Mouse (Mus musculus) gastrocnemius, adult 18-20 months (tissue): Measurements from ENCODE around the gene Pxdn. TPM values are rescaled to one million over a fixed set of nuclear protein-coding genes. Genes with fewer than 3 reads are reported as not detected.

Experiments
- DNase-seq: peaks from one replicate; pipeline ENCODE4 v3.0.0; 2021; ENCODE audit warnings: low spot score
- total RNA-seq, 2 experiments: library from RNA; stranded (reverse); gene quantifications; 2 replicates each; pipeline ENCODE4 v1.2.3; 2021

Pxdn gene
- total RNA-seq, 2 experiments from 2014 or later: 5.9 to 6.4 TPM

GRCm38 (mm10) chr12:30023491-30023890, 86.1 kb downstream of the Pxdn start:
- DNase-seq: peak; percentile 21

GRCm38 (mm10) chr12:30024264-30024825, 86.9 kb downstream of the Pxdn start:
- DNase-seq: peak; percentile 72

- peak; percentile 27 for DNase-seq
Observed at GRCm38 (mm10) chr12:30027721-30028340, 90.4 kb downstream of the Pxdn start.

GRCm38 (mm10) chr12:30029111-30029510, 91.7 kb downstream of the Pxdn start:
- DNase-seq: no peak

GRCm38 (mm10) chr12:30030571-30030970, 93.2 kb downstream of the Pxdn start:
- DNase-seq: no peak

- no peak for DNase-seq
Observed at GRCm38 (mm10) chr12:30034681-30035080, 97.3 kb downstream of the Pxdn start.

GRCm38 (mm10) chr12:30035406-30035805, 98.0 kb downstream of the Pxdn start:
- peak; percentile 40 for DNase-seq

GRCm38 (mm10) chr12:30035841-30036568, 98.6 kb downstream of the Pxdn start:
- peak; percentile 28 for DNase-seq

- DNase-seq: no peak
Observed at GRCm38 (mm10) chr12:30036569-30037055, 99.2 kb downstream of the Pxdn start.

- DNase-seq: peak; percentile 45
Observed at GRCm38 (mm10) chr12:30039565-30039964, 102.2 kb downstream of the Pxdn start.

- peak; percentile 49 for DNase-seq
Observed at GRCm38 (mm10) chr12:30040150-30040549, 102.7 kb downstream of the Pxdn start.

- DNase-seq: no peak
Observed at GRCm38 (mm10) chr12:30048848-30049247, 111.4 kb downstream of the Pxdn start.

GRCm38 (mm10) chr12:30049818-30050217, 112.4 kb downstream of the Pxdn start:
- DNase-seq: no peak

- DNase-seq: peak; percentile 51
Observed at GRCm38 (mm10) chr12:30050235-30050634, 112.8 kb downstream of the Pxdn start.

- DNase-seq: no peak
Observed at GRCm38 (mm10) chr12:30054761-30055540, 117.5 kb downstream of the Pxdn start.

- DNase-seq: no peak
Observed at GRCm38 (mm10) chr12:30058044-30058443, 120.6 kb downstream of the Pxdn start.

- no peak for DNase-seq
Observed at GRCm38 (mm10) chr12:30061503-30062117, 124.2 kb downstream of the Pxdn start.

GRCm38 (mm10) chr12:30062118-30062505, 124.7 kb downstream of the Pxdn start:
- no peak for DNase-seq
